Mouse (Mus musculus) frontal cortex, adult 2 months (tissue): ENCODE measurements around the gene Trip6. TPM values are rescaled to one million over a fixed set of nuclear protein-coding genes. Genes with fewer than 3 reads are reported as not detected.

Experiments
- DNase-seq, 2 experiments: peaks; one replicate each; pipeline ENCODE4 v3.0.0; 2022; ENCODE audit warnings: low spot score in 1 of 2; ENCODE audit errors: extremely low spot score in 1 of 2
- polyA plus RNA-seq: library from polyadenylated mRNA; depleted of rRNA; stranded (reverse); fragments of >200 nt; gene quantifications from 2 replicates; pipeline ENCODE4 v1.2.3, GENCODE M21; 2012; rRNA removed

Trip6 gene
- polyA plus RNA-seq, 1 experiment: 8.5 TPM

DNA sequence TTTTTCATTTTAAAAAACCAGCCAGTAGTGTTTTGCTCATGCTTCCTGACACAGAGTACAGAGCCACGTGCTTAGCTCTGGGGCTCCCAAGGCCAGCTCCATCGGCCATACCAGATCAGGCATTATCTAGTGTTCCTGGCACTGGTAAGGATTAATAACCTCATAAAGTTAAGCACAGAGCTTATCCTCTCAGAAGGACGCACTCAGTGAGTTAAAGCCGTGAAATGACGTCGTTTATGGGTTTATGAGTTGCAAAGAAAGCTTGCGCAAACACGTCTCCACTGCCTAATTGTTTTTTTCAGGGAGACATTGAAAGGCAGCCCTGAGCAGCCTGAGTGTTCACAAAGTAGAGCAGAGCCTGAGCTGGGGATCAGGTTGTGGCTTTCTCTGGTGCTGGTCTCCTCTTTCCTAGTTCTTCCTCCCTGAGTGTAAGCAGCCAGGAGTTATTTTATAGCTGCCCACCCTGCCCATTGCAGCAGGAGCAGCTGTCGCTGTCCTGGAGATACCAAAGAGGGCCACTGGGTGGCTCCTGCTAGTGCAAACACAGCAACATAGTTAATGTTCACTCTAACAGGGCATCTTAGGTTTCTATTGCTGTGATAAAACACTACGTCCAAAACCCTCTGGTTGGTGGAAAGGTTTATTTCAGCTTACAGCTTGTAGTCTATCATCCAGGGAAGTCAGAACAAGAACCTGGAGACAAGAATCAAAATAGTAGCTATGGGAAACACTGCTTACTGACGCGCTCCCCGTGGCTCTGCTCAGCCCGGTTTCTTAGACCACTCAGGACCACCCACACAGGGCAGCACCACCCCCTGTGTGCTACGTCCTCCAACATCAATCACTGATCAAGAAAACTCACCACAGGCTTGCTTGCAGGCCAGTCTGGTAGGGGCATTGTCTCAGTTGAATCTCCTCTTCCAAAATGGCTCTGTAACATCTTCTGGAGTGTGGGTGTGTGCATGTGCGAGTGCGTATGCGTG lies 36.6 kb downstream of the Trip6 start:
- DNase-seq: no peak

DNA sequence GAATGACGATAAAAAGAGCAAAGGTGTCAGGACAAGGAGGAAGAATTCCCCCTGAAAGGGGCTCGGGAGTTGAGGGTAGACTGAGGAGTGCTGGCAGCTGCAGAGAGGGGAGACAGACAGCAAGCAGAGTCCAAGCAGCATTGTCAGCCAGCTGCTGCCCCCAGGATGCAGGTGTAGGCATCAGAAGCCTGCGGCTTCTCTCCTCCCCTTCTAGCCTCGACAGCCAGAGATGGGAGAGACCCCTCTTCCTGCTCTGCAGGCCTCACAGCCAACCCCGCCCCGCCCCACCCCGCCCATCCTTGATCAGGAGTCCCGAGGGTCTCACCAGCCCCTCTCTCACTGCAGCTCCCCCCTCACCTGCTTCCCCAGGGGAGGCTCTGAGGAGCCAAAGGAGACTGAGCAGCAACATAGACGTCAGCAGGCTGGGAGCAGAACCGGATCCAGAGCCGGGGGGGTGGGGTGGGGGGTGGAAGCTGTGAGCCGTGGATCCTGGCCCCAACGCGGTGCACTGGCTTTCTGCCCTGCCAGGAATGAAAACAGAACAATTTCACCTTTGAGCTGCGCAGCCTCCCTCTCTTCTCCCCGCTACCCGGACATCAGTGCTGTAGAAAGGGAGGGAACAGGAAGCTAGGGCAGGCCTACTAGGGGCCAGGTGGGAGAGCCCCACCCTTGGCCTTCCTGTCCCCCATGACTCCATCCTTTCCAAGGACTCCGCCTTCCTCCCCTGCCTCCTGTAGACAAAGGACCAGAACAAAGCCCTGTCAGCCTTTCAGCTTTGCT lies 45.9 kb downstream of the Trip6 start:
- no peak for DNase-seq

DNA sequence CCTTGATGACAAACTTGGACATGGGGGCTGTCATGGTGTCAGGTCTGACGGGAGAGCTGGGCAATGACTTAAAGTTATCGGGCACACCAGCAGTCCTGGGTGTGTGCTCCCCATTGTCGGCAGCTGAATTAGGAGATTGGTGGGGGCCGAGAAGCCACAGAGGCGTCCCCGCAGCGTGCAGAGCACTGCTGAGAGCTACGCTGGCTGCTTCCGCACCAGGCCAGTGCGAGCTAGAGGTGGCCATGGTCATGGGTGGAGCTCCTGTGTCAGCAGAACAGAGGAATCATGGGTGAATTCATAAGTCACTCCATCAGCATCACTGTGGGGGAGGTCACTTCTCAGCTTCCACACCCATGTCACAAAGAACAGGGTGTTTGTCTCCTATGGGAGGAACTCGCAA lies 49.4 kb downstream of the Trip6 start:
- no peak for DNase-seq

DNA sequence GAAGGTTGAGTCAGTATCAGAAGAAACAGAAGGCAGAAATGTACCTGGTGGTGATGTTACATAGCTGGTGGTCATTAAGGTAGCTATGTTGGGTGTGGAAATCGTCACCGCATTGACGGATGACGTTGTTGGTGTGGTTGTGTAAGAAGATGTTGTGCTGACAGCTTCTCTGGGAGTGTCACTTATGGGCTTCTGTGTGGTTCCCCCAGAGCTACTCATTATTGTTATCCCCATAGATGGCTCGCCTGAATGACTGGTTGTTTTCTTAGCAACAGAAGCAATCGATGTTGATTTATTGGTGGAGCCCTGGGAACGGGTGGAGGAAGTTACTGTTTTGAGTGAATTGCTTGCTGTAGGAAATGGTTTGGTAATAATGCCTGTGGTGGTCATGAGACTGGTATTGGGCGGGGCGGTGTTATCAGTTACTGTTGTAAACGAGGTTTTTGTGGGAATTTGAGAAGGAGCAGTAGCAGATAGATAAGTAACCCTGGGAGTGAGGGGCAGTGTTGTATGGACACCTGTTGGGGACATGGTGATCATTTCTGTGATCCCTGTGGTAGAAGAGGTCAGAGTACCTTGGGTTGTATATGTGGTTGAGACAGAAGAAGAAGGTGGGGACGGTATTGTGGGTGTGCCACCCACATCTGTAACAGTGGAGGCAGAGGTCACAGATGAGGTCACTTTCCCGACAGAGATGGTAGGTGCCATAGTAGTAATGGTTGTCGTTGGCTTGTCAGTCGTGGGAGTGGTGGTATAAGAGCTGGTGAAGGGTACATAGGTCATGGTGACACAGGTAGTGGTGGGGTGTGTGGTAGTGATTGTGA lies 50.1 kb downstream of the Trip6 start:
- DNase-seq: no peak

Other genes with a start within 250 kb of the Trip6 start
- gene Serpine1, start 242.1 kb downstream of the Trip6 start, polyA plus RNA-seq: 1.9 and 2.5 TPM in 2 replicates
- gene Trim56, start 198.2 kb downstream of the Trip6 start, polyA plus RNA-seq: 2.0 and 2.3 TPM in 2 replicates
- 0.16 TPM in 1 of 2 replicates, not detected in the other for gene Muc3, start 165.1 kb downstream of the Trip6 start, polyA plus RNA-seq
- gene Muc3a, start 102.0 kb downstream of the Trip6 start, polyA plus RNA-seq: 28.3 and 33.2 TPM in 2 replicates
- gene Ache, start 26.9 kb downstream of the Trip6 start, polyA plus RNA-seq: 63.7 and 65.6 TPM in 2 replicates
- 12.4 and 13.1 TPM in 2 replicates for gene Ufsp1, start 19.8 kb downstream of the Trip6 start, polyA plus RNA-seq
- gene Srrt, start 6.7 kb downstream of the Trip6 start, polyA plus RNA-seq: 268 and 278 TPM in 2 replicates
- 32.6 and 34.6 TPM in 2 replicates for gene Slc12a9, start 19.2 kb upstream of the Trip6 start, polyA plus RNA-seq
- gene Ephb4, start 35.7 kb upstream of the Trip6 start, polyA plus RNA-seq: 5.6 and 6.0 TPM in 2 replicates
- 0.20 and 0.29 TPM in 2 replicates for gene Zan, start 162.7 kb upstream of the Trip6 start, polyA plus RNA-seq
- gene Pop7, start 188.1 kb upstream of the Trip6 start, polyA plus RNA-seq: 51.7 and 52.3 TPM in 2 replicates
- 51.1 and 56.4 TPM in 2 replicates for gene Gigyf1, start 204.1 kb upstream of the Trip6 start, polyA plus RNA-seq
- gene Epo, start 218.8 kb upstream of the Trip6 start, polyA plus RNA-seq: not detected in 2 replicates
- gene Gnb2, start 219.1 kb upstream of the Trip6 start, polyA plus RNA-seq: 635 and 662 TPM in 2 replicates
- gene Actl6b, start 239.1 kb upstream of the Trip6 start, polyA plus RNA-seq: 184 and 199 TPM in 2 replicates